Mouse (Mus musculus) kidney, postnatal 36 days (tissue): Measurements from ENCODE around the gene Tmem233.
A peak's percentile ranks its signal among the peaks of the same experiment; 100 is the strongest.

Experiments
- DNase-seq, 2 experiments: peaks; one replicate each; pipeline ENCODE4 v3.0.0; 2021 to 2022; ENCODE audit warnings: mixed read lengths in 2 of 2

Tmem233 gene

DNA sequence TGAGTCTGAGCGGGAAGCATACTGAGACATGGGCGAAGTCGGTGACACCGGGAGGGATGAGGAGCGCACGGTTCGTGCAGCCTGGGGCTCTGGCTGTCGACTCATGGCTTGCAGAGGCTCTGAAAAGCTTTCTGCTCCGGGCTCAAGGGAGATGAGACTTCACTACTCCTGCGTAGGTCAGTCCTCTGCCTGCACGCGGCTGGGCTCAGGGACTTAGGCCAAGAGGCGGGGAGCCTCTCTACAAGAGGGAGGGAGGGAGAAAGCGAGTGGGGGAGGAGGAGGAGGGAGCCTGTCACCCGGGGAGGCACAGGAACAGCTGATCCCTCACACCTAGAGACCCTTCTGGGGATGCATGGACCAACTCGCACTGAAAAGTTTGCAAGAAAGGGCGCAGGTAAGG is at the start of gene Tmem233:
Gene Tmem233, minus strand, starts transcription at position 164 of the 400 bp plus-strand sequence.
- DNase-seq = peak in 1 of 2 experiments; percentile 18

DNA sequence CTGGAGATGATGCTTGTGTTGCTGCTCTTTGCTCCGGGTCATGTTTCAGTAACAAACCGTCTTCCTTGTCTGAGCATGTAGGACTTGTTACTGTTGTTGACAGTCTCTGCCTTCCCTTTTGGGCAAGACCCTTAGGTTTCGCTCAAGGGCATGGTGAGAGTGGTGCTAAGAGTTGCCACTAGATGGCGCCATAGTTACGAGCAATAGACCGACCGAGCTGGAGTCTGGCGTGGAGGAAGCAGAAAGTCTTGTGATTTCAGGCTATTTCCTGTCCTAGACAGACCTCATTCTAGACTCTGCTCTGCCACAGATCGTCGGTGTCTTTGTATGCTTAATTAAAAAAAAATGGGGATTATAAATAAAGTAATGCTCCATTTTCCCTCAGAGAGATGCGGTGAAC is 40.3 kb upstream of the Tmem233 start:
- peak; percentile 66 to 83 for DNase-seq

DNA sequence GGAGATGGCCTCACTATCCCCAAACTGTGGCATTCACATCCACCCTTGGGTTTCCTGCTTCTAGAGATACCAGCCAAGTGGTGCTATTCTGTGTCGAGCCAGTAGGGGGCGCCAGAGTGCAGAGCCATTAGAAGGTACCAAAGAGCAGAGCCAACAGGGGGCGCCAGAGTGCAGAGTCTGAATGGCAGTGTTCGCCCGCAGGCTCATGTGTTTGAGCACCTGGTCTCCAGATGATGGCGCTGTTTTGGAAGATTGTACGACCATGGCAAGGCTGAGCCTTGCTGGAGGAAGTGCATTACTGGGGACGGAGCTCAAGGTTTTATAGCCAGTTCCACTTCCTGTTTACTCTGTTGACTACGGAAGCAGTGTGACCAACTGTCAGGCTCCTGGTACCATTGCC is 33.5 kb upstream of the Tmem233 start:
- DNase-seq = peak; percentile 13 to 67

DNA sequence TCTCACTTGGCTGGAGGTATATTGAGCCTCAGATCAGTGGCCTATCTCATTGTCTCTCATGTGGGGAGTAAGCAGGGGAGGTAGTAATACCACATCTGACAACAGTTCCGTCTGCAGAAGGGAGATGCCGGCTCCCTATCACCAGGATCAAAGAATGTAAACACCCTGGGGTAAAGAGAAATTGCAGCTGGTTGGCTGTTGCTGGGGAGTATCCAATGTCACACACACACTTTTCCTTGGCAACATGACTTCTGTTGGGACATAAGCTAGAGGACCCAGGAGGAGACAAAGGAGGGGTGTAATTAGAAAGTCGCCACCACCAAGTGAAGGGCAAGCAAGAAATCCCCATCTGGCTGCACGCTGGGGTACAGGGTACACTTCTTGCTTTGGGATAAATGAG is 33.1 kb upstream of the Tmem233 start:
- DNase-seq = no peak

DNA sequence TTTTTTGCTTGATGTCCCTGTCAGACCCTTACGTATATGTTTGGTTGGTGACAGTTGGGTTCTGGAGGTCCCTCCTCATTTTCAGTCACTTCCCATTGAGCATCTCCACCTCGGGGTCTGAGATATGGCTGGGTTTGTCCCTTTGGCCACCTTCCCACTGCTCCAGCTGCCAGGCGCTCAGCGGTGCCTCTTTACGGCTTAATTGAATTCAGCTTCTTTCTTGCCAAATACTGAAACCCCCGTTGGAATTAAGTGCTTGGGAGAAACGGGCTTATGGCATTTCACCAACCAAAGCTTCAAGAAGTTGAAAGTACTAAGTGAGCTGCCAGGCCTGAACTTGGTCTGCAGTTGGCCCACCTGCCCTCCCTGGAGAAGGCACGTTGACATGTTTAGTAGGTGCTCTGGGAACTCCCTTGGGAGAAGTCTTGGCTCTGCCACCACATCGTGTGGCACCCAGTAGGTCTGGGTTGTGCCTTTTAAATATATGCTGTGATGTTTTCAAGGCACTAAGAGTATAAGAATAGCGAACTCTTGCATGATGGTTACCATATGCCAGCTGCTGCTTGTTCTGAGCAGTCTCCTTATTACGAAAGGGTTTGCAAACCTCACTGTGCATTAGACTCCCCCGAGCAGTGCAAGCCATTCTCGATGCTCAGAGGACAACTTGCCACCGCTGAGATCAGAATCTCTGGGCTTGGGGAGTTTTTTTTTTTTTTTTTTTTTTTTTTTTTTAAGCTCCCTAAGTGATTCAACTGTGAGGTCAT is 32.2 kb upstream of the Tmem233 start:
- DNase-seq = no peak

DNA sequence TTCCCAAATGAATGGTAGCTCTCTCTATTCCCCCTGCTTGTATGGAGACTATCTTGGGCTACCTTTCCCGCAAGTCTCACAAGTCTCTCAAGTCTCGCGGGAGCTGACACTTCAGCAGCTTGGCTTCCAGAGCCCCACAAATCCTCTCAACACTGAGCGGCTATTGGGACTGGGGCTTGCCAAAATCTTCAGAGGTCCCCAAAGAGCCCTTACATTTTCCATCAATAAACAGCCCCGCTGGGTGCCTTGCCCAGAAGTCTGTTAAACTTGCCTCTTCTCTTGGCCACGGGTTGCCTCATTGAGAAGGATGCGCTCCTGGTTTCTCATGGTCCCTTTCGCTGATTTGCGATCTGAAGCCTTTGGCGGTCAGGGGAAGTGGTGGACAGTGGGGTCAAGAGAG is 25.6 kb upstream of the Tmem233 start:
- DNase-seq = no peak

DNA sequence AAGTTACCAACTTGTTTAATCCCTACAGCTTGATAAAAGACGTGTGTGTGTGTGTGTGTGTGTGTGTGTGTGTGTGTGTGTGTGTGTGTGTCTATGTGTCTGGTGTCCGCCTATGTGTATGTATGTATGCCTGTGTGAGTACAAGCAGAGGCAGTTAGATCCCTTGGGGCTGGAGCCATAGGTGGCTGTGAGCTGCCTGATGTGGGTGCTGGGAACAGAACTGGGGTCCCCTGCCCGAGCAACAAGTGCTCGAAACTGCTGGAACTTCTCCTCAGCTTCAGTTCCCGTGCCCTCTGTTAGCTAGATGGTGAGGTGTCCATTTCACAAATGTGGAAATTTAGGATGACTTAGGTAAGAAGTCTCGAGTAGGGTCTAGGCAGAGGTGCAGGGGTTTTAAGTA is 1.2 kb upstream of the Tmem233 start:
- DNase-seq = no peak

DNA sequence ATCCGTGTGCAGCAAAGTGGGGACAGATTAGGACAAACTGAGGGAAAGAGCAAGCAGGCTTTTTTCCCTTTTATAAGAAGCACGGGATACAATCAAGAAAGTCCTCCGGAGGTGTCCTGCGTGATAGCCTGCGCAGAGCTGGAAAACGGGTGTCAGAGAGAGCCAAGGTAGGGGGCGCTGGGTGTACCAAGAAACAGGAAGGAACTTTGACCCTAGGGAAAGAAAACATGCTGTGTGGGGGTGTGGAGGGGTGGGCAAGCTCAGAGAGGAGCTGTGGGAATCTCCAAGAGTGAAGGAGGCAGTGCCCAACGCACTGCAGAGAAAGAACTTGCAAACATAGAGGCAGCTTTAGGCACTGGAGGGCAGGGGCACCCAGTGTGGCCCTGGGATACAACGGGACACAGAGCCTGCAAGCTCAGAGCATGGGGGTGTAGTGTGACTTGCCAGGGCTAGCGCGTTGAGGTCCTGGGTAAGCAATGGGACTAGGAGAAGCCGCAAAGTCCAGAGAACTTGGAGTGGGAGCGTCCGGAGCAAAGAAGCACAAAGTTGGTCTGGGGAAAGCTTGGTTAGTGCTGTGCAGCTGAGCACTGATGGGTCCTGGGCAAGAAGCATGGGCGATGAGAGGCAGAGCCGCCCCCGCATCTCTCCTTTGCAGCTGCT is 673 bp downstream of the Tmem233 start:
- DNase-seq = no peak

DNA sequence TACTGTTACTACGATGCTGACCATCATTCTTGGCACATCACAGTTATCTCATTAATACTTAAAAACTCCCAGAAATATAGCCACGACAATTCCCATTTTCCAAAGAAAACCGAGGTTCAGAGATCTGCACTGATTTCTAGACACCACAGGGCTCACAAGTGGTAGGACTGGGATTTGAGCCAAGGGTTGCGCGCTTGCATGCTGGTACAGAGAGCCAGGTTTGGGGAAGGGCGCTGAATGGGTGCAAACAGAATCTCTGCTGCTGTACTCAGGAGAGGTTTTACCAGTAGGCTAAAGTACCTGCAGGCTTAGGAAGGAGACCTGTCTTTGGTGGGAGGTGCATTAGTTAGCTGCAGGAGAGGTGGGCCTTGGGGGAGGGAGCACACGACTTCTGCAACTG is 1.4 kb downstream of the Tmem233 start:
- DNase-seq = no peak

DNA sequence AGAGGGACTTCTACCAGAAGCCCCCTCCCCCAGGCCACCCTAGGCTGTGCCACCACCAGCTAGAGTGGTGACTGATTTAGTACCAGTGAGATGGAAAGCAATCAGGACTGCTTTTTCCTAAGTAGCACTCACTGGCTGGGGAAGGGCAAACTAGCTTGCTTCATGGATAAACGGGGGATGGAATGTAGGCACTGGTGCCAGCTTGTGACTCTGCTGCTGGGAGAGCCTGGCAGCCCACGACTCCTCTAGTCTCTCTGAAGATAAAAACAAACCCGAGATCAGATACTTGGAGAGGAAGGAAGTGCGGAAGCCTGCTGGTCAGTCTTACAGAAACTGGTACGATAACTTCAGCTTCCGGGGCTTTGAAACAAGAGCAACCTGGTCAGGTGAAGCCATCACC is 2.3 kb downstream of the Tmem233 start:
- DNase-seq = no peak

DNA sequence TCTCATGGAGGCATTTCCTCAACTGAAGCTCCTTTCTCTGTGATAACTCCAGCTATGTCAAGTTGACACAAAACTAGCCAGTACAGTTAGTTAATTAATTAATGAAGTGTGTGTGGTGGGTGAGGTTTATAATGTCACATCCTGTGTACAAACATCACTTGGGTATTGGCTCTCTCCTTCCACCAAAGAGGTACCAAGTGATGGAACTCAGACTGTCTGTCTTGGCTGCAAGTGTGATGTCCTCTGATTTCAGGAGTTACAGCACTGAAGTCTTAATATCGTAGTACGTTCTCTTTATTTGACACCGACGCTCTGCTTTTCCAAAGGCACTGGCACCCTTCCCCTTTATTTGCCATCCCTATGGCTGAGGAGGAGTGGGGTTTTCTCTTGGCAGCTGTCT is 13.4 kb downstream of the Tmem233 start:
- DNase-seq = no peak

DNA sequence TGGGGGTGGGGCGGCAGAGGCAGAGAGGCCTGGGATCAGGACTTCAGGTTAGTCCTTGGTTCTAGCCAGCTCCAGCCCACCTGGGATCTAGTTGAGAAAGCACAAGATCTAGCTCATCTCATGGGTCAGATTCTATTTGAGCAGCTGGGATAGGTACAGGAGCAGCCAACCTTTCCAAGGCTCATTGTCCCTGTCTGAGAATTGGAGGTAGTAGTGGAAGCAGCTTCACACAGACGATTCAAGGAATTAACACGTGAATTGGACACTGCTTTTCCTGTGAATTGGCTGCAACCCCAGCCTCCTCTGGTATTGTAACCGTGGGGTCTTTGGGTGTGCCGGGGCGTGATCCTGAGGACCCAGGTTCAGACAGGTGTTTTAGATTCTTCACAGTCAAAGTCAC is 30.2 kb downstream of the Tmem233 start:
- no peak for DNase-seq

DNA sequence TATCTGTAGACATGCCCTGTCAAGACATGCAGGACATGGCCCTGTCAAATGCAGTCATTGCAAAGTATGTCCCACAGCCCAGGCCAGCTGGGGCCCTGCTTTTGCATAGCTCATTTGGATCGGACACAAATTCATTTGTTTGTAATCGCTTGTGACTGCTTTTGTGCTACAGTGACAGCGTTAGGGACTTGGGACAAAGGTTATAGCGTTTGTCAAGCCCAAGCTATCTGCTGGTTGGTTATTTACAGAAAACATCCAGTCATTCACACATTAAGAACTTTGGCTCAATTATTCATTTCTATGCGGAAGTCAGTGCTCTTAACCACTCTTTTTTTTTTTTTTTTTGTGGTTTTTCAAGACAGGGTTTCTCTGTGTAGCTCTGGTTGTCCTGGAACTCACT is 30.9 kb downstream of the Tmem233 start:
- DNase-seq = peak in 1 of 2 experiments; percentile 16

DNA sequence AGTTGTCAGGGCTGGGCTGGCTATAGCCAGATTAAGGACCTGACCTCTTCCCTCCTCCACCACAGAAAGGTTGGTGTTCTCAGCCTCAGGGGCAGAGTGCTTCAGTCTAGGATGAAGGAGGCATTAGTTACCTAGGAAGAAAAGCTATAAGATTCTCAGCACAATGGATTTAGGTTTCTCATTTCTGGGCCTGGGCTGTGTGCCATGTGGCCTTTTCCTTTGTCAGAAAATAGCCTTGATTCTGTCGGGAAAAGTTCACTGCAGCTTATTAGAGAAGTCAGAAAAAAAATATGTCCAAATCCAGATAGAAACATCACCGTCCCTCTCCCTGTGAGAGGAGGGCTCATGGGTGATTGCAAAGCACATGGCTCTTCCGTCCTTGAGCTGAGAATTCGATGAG is 33.2 kb downstream of the Tmem233 start:
- no peak for DNase-seq

DNA sequence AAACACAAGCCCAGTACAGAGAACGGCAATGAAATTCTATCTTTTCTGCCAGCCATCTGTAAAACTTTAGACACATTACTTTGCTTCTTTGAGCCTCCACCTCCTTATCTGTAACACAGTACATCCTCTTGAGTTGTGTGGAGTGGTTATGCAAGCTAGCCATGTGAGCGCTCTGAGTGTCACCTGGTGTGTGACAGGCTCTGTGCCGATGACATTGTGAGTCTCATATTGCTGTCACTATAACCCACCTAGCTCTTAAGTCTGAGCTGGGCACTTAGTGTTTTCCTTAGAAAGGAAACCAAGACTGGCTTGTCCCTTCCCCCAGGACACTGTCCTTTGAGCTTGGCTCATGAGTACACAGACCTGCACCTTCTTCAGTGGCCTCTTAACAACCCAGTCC is 34.7 kb downstream of the Tmem233 start:
- no peak for DNase-seq

DNA sequence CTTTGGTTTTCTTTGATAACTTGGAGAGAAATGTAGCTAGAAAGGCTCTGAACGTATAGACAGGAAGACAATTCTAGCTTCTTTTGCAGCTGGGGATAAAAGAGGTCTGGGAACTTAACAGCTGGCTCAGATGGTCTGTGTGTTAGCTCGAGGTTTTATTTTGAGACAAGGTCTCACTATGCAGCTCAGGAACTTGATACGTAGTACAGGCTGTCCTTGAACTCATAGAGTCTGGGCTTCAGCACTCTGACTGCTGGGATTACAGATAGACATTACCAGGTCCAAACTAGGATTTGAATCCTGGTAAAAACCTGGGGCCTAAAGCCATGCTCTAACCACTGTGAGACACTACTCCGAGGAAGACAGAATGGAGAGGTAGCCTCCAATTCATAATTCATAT is 36.8 kb downstream of the Tmem233 start:
- no peak for DNase-seq

DNA sequence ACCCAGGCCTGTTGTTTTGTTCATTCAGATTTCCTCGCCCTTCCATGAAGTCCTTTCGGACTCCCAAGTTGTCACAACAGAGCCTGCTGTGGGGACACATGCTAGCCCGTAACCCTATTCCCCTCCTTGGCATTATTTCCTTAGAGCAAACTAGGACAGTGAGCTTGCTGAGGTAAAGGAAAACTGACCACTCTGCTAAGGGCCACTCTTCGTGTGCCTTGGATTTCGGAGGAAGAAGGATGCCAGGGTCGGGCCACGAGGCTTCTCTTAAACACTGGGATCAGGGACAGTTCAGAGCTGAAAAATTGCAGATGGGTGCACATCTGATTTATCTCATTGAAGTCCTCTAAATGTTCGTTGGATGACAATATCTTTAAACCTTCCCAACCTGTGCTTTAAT is 37.5 kb downstream of the Tmem233 start:
- no peak for DNase-seq

DNA sequence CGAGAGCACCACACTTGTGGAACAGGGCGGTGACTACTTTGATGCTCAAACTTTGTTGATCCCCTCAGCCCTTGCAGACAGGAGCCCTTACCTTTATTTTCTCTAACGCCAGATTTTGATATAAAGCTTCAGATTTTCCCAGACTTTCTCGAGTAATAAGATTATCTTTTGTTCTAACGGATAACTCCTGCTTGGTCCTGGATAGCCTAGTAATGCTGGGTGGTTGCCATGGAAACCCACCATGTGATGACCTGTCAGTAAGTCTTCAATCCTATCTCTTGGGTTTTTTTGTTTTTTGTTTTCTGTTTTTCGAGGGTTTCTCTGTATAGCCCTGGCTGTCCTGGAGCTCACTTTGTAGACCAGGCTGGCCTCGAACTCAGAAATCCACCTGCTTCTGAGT is 40.8 kb downstream of the Tmem233 start:
- DNase-seq = no peak

DNA sequence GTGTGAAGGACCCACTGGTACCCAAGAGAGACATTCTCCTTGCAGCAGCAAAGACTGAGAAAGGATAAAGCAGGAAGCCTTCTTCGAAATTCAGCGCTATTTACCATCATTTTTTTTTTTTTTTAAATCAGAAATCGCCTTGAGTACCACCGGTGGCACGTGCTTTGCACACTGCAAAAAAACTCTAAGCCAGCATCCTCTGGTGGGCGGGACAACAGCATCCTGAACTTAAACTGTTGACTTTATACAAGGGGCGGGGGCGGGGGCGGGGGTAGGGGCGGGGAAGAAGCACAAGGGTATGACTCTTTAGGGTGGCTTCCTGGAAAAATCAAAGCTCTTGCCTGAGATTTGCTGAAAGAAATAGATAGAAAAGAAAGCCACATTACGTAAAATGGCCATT is 43.3 kb downstream of the Tmem233 start:
- no peak for DNase-seq

DNA sequence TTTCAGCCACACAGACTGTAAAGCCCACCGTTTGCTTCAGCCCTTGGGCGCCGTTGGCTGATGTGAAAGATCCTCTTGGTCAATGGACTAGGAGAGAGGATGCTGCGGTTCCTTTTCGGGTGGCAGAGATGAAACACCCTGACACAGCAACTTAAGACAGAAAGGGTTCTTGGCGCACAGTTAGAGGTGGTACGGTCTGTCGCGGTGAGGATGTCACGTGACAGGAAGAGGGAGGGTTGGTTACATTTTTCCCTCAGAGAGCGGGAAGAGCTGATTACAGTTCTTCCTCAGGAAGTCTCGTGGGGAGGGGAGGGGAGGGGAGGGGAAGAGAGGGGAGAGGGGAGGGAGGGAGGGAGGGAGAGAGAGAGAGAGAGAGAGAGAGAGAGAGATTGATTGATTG is 45.3 kb downstream of the Tmem233 start:
- no peak for DNase-seq

DNA sequence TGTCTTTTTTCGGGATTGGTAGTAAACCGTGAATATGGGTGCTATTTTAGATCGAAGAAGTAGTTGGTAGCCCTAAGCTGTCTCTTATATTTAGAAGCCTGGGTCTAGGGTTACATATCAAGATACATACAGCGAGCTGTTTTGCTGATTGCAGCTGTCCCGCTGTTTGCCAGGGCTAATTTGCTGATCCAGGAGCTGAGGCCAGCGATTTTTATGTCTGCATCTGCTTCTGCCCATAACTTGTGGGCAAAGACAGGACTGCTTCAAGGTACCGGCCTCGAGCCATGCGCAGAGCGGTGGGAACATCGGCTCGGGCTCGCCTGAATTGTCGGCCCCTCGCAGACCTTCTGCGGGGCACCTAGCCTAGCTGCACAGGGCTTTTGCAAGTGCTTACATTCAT is 46.6 kb downstream of the Tmem233 start:
- DNase-seq = no peak

DNA sequence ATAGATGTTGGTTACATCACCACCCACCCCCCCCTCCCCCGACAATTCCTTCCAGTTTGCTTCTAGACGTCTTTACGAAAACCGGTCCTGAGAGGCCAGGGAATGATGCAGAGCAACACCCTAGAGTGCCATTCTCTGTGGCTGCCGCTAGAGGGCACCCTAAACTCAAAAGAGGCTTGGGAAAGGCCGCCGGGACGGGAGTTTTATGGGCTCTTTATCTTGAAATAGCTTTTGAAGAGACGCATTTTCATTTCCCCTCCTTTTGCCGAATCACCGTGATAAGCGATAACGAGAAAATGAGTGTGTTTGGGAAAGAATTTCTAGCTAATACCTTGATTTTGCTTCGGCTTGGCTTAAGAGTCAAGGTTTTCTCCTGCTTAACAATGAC is 51.9 kb downstream of the Tmem233 start:
- DNase-seq = peak; percentile 62 to 86

DNA sequence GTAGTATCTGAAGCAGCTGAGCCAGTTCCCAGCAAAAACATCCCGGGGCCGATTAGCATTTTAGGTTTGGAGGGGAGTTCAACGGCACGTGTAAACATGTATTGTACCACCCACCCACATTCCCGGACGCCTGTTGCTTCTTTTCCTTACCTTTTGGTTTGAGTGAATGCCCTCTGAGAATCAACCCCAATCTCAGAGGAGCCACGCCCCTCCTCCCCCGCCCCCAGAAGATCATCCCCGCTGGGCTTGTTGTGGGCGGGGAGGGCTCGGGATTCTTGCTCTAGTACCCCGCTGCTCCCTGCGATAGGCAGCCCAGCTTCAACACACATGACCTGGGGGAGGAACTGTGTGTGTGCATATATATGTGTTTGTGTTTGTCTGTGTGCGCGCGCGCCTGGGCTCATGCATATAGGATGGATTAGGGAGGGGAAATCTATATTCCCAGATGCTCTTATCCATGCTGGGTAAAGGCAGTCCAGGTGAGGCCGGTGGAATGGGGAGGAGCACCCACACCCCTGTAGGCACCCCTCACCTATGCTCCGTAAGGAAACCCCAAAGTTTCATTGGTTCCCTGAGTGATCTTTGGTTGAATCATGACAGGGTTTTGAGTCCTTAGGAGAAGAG is 52.4 kb downstream of the Tmem233 start:
- no peak for DNase-seq

DNA sequence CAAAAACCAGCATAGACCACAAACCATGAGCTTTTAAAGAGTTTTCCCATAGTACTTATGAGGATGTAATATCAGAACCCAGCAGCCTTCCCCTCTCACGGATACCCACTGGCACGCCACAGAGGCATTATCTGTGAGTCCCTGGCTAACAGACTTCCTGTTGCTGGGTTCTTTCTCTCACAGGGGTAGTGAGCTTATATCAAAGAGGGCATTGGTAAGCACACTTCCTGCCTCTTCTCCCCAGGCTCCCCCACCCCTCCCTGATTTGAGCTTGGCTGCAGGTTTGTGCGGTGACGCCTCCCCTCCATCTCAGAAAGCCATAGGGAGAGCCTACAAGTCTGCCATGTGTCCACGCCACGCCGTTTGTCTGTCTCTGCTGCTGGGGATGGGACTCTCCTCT is 54.0 kb downstream of the Tmem233 start:
- DNase-seq = no peak
